Mouse (Mus musculus) bone marrow macrophage, adult 2 months (primary cell): Measurements from ENCODE around the gene Gm13279.
"Not testable (repeated sequence)": the region's sequence is repeated elsewhere in the genome, so short reads cannot be mapped to it uniquely, and the experiment has no call there.

ENCODE experiments used
- CTCF ChIP-seq: IDR thresholded peaks from 2 replicates; pipeline ENCODE4 v1.5.1; 2012; ENCODE audit warnings: low read depth, mild to moderate bottlenecking, low read length, moderate library complexity
- POLR2A ChIP-seq: IDR thresholded peaks from 2 replicates; pipeline ENCODE4 v1.6.1; 2012; ENCODE audit warnings: mild to moderate bottlenecking, low read depth, low read length, borderline replicate concordance

GRCm38 (mm10) chr4:88759610-88760268 lies 37.5 kb upstream of the Gm13279 start, which contains the start of gene Gm13283:
- TF ChIP-seq CTCF, POLR2A: not testable (repeated sequence)
